Mouse (Mus musculus) retina, adult 2 months (tissue): ENCODE results near the gene Chid1.

ENCODE experiments used
- DNase-seq: peaks from one replicate; pipeline ENCODE4 v3.0.0-alpha.2; 2012; ENCODE audit warnings: low read depth, low spot score

Gene Chid1

DNA sequence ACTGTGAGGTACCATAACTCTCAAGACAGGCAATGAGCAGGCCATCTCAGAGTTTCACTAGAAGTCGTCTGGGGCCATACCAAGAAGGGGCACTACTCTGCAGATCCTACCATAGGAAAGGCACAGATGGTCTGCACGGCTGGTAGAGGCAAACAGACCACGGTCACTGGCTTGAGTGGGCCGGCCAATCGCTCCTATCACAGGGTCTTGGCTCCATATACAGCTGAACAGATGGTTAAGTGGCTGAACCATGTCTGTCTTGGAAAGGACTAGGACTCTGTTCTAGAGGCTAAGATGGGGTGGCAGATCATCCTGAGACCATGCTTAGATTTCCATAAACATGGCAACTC lies 37.1 kb downstream of the Chid1 start:
- no peak for DNase-seq

DNA sequence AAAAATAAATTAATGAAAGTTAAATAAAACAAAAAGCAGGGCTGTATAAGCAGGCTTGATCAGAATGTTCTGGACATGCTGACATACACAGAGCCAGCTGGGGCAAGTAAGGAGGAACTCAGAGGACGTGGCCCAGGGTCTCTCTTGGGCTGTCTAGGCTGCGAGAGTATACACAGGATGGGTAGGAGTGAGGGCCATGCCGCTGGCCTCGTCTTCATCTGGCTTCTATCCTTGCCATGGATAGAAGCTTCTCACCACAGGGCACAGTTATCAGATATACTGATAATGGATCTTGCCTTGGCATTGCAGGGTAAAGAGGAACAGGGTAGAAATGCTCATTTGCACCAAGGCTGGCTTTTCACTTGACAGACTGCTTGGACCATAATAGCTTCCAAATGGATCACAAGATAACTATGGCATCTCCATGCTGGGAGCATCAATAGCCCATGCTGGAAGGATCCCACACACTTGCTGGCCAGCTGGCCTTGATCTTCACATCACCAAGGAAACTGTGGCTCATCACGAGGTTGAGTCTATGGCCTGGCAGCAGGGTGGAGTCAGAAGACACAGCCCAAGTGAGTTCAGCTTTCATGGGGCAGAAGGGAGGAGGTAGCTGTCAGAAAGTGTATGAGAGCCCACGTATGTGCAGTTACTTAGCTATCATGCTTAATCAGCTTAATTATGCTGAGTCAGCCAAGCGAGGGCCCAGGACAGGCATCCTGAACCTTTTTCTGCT lies 37.7 kb downstream of the Chid1 start:
- no peak for DNase-seq

DNA sequence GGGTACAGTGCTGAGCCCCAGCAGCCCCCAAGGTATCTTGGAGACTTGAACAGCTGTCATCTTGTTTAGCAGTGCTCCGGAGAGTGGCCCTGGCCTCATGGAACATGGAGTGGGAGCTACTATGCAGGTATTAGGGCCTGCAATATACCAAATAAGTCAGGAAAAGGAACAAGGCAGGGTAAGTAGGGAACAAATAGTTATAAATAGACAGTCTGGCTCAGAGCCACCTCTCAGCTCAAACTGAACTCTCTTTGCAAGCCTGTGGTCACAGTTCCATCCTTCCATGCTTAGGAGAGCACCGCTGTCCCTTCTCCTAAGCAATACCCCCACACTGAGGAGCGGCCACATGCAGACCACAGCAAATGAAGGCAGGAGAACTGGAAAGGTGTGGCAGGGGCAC lies 42.1 kb downstream of the Chid1 start:
- DNase-seq, result no peak

DNA sequence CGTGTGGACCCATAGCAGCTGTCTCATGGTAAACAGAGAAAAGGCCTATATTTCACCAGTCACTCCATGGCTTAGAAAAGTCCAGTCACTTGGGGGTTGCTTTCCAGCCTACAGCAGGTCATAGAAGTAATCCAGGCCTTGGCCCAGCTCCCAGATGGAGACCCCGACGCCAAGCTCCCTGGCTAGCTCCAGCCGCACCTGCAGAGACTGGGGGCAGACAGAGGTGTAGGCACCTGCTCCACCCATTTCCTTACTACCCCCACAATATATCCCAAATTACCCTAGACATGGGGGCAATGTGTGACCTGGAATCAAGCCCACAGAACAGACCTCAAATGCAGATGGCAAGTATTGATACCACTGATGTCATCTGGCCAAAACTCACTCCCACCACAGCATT lies 43.7 kb downstream of the Chid1 start:
- DNase-seq, result no peak

DNA sequence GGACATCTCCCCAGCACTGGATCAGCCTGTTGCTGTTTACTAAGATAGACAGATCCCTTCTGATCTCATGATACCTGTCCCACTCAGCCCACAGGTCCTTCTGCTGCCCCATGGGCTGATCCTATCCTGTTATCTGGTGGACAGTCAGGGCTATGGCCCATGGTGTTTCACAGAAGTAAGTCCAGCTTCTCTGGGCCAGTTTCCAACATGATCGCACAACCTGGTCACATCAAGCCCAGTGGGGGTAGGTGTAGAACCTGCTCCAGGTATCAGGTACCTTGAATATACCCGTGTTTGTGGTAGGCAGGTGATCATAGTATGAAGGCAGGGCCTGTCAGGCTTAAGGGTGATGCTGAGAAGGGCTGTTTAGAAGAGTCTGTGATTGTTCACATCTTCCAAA lies 44.3 kb downstream of the Chid1 start:
- DNase-seq, result no peak

DNA sequence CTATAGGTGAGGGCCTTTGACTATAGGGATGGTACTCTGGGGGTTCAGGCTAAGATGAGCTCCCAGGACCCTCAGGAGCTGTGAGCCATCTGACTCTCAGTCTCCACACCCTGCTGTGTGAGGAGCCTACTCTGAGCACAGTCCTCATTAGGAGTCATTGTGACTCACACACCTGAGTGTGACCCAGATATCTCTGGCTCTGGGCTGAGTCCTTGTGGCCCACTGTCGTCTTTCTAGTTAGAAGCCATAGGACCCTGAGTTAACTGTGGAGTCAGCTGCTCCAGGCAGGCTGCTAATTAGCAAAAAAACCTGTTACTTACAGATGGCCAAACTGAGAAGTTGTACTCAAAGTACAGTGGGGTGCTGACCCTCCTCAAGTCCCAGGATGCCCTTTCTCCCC lies 45.9 kb downstream of the Chid1 start:
- DNase-seq, result no peak

DNA sequence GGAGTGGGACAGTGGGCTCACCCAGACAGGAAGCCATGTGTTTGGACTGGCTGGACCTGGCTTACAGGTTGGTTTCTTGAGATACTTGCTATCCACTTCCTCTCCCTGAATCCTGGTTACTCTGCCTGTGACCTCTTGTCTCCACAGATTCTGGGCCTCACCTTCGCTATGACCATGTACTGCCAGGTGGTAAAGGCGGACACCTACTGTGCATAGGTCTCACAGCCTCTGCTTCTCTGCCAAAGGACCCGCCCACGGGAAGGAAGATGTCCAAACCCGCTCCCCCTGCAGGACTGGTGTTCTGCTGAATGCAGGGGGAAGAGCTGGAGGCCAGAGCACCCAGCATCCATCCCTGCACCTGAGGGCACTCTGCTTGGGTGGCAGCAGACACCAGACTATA lies 46.9 kb downstream of the Chid1 start:
- no peak for DNase-seq

DNA sequence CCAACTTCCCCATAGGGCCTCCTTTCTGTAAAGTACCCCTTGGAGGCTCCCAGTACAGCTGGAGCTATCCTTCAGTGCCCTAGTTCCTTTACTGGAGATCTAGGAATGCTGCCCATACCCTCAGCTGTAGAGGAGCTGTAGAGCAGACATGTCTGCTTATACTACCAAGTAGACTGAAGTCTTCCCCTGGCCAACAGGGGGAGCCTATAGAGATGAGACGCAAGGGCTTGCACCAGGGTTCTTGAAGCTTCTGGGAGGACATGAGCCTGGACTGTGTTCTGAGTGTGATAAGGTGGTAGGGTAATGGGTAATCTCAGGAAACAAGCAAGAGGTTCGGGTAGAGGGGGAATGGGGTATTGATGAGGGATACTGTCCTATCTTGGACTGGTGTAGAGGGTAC lies 48.5 kb downstream of the Chid1 start:
- DNase-seq, result no peak

DNA sequence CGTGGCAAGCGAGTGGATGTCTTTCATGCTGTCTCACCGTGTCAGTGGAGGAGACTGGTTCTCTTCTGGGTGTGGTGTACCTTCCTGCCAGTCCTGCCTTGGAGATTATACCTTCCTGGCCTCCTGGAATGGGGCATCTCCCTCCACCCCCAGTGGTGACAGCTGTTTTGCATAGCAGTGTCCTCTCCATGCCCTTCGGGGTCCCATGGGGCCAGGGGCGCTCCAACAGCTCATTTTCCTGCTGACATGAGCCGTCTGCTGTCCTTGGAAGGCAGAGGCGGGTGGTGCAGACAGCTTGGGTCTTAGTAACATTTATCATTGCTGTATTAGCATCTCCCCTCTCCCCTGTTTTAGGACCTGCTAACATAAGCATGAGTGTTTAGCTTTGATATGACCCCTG lies 52.5 kb downstream of the Chid1 start:
- no peak for DNase-seq

DNA sequence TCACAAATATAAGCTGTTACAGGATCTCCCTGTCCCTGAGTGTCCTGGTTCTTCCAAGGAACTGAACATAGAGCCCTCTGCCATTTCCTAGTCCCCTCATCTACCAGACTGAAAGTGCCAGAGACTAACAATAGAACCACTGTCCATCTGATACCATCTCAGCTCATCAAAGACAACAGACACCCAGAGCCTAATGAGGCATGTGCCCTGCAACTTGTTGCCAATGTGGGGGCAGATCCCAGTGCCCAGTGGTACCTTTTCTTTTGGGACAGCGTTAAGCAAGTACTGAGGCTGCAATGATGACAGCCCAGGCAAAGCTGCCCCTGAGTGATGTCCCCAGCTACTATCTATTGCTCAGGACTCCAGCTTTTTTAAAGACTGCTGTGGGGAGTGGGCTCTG lies 53.4 kb downstream of the Chid1 start:
- no peak for DNase-seq

DNA sequence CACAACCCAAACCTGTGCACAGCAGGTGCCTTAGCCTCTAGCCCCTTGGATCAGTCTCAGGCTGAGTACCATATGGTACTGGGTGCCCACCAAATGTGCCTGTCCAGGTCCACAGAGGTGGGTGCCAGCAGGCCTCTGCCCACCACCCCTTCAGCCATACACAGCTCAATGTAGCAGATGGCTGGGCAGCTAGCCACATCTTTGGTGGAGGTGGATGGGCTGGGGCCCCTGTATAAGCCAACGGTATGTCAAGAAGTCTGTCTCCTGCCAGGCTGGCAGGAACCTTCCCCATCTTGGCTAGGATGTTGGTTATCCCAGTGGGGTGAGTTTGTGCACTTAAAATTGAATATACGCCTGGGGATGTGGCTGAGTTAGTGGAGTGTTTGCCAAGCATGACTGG lies 54.1 kb downstream of the Chid1 start:
- no peak for DNase-seq

DNA sequence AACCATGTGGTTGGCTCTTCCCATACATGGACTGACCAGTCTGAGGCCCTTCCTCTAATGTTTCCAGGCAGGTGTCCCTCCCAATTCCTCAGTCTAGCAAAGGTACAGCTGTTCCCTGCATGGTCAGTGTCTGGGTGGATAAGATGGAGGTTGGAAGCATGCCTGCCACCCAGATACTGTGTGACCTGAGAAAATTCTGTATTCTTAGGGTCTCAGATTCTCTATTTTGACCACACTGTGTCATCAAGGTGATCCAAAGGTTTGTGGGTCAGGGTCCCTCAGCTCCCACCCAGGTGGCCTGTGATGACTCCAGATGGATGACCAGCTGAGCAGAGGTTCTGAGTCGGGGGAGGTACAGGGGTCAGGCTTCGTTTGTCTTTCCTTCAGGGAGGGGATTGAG lies 54.5 kb downstream of the Chid1 start:
- DNase-seq, result no peak

DNA sequence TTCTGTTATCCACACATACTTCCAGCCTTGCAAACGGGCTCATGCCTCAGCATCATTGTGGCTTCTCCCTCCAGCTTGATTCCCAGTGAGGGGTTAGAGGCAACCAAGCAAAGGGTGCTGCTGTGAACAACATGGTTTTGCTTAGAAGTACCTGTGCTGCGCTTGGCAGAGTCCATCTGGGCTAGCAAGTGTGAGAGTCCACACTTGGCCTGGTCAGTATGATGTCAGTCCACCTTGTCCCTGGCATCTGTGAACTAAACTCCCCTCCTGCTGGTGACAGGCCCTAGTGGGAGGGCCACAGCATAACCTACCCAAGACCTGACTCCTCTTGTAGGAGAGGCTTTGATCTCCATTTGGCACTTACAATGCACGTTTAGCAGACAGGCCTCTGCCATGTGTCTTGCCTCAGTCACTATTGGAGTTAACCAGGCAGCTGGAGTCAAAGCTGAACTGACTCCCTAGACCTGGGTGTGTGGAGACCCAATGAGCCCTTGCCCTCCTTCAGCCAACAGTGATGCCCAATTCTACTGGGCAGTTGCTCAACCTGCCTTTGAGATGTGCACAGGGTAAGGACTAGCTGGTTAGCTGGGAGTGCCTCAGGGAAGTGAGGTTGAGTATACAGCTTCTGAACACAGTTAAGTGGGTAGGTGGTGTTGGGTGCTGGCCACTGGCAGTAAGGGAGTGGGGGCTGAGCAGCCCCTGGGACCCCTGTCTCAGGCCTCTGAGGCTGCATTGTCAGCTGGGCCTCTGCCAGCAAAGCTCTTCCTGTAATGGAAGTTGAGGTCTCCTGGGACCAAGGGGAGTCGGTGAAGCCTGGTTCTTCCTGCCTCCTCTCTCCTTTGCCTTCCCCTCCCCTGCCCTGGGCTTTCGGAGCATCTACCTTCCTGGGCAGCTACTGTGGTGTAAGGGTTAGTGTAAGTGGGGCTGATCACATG lies 55.2 kb downstream of the Chid1 start:
- no peak for DNase-seq

DNA sequence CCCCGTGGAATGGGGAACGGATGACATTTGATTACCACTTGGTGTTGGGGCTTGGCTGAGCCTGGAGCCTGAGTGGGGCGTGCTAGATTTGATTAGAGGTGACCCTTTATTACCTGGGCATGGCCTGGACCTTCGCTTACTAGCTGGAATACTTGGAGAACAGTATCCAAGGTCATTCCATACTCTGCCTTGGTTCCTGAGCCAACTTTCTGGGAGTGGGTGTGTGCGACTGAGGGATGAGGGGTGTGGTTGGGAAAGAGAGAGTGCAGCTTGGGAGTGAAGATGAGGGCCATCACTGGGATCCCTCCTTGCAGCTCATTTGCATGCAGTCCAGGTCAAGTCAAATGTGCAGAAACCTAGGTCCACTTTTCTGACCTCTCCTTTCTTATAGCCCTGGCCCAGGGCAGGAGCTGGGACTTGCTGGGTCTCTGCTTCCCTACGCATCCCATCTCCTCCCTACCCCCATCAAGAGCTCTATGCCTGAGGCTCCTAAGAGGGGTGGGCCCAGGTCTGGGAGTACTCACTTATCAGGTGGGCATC lies 56.5 kb downstream of the Chid1 start:
- DNase-seq, result no peak

DNA sequence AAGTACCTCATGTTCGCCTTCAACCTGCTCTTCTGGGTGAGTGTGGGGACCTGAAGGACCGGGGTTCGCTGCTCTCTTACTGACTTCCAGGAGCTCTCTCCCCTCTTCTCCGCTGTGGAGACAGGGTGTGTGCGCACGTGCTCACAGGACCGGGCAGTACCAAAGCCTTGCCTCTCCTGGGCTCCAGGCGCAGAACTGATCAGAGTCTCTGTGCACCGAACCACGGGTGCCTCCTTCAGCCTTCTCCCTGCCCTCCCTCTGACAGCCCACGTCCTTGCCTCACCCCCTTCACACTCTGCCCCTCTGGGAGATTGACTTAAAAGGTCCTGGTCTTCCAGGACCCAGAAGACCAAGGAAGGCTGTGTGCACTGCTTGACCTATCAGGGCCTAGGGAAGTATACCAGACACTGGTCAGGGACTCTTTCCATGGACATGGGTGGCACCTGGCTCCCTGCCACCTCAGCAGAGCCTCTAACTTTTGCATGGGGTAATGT lies 57.1 kb downstream of the Chid1 start:
- DNase-seq, result no peak

DNA sequence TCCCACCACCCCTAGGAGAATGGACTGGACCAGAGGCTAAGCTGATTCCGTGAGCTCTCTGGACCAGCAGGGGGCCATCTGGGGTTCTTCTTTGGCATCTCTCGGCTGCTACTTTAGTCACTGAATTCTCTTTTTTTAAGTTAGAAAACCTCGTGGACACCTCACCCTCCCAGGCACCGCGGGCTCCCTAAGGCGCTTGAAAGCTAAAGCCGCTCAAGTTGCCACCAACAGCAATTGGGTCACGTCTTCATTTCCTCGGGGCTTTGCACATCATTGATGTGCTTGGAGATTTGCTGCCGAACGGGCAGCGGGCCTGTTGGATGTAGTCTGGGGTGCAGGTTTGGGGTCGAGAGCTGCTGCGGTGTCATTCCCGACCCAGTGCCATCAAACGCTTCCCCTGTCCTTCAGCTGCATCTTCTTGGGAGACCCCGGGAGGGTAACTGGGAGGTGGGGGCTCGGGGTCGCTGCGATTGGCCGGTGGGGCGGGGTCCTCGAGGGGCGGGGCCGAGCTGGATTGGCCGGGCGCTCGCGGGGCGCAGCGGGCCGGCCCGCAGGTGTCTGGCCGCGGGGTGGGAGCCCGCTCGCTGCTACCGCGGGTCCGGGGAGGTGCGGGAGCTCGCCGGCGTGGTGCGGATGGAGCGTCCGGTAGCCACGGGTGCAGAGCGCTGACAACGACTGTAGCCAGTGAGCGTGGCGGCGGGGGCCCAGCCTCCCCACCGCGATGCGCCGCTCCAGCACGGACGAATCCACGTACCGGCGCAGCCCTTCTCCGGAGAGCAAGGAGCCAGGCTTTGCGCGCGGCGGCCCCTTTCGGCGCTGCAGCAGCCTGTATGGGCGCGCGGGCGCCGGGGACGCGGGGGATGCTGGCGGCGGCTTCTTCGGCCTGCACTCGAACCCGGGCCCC lies 57.9 kb downstream of the Chid1 start:
- peak; percentile 61 for DNase-seq

DNA sequence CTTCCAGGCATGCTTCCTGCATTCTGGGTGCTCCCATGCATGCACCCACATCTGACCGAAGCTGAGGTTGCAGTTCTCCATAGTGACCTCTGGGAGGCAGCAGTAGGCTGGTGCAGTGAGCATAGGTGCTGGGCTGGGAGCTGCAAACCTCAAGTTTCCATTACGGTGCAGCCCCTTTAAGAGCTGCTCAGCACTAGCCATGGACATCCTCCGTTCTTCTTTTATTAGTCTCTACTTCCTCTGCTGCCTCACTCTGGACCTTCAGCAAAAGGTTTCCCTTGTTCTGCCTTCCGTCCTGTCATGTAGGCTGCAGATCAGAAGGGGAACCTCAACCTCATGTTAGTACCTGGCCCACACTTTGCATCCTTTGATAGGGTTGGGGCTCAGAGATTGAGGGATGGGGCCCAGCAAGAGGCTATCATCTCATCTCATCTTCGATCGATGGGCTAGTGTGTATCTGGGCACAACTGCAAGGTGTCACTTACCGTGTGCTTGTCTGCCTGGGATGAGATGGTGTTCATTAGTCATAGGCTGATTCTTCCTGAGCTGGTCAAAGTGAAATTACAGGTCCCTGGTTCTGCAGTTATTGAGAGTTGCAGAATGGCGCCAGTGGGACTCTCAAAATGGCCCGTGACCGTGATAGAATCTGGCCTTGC lies 58.7 kb downstream of the Chid1 start:
- DNase-seq, result peak; percentile 63

DNA sequence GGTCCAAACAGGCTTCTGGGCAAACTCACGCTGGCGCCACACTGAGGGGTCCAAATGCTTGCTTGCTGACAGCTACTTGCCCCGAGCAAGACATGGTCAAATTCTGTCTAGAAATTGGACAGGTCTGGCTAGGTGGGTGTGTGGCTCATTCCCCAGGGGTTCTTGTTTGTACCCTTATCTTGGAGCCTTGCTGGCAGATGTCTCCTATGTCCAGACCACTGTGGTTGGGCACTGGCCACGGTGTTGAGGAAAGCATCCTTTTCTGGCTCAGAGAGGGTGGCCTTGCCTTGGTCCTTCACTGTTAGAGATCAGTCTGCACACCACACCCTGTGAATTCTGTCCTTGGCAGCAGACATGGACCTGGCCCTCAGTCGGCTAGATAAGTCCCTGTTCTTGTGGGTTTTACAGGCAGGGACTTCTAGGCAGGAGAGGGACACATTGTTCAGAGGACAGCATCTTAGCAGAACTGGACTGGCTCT lies 61.3 kb downstream of the Chid1 start:
- DNase-seq, result no peak

DNA sequence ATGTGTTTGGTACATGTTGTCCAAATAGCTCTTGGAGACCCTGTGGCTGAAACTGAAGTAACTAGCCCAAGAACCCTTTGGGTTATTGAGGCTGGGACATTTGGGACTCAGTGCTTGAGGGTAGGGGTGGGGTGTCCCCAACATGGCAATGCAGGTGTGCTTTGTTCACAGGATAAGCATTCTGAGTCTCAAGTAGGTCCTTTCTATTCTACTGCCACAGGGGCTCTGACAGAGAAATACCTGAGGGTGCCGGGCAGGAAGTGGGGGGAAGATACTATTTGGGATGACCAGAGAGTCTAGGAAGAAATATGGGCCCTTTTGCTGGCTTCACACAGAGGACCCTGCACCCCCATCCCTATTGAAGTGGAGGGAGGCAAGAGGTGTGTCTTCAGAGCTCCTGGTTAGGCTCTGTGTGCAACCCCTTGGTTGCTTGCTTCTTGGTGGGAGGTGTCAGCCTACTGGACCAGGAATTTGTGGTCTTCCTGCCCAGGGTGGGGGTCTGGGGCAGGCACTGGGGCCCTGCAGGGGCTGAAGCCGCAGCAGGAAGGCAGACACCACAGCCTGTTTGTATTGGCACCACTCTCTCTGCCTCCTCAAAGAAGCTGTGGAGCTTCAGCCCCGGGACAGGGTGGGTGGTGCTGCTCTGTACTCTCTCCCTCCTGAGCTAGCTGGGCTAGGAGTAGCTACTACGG lies 61.9 kb downstream of the Chid1 start:
- DNase-seq, result no peak

DNA sequence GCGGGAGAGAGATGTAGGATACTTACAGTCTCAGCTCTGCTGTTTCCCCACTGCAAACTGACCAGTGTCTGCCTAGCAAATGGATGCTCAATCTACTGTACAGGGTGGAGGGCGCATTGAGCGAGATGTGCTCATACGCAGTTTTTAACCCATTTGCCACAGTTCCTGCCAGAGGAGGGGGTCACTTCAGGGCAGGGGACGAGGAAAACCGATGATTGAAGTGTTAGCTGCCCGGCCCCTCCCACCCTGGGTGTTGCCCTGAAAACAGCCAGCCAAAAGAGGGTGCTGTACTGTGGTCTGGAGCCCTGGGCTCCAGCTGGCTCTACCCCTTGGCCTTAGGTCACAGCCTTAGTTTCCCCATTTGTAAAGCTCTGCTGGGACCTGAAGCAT lies 62.7 kb downstream of the Chid1 start:
- no peak for DNase-seq
